Mouse (Mus musculus) retina, embryonic 14.5 days (tissue): Measurements from ENCODE around the gene a.
"Not testable (repeated sequence)": the region's sequence is repeated elsewhere in the genome, so short reads cannot be mapped to it uniquely, and the experiment has no call there.

Experiments
- DNase-seq: peaks from one replicate; pipeline ENCODE4 v3.0.0-alpha.2; 2015; ENCODE audit warnings: low spot score

The a gene

GRCm38 (mm10) chr2:154836537-154836936, 45.3 kb downstream of the a start:
- DNase-seq, result no peak

- DNase-seq, result no peak
Measured at GRCm38 (mm10) chr2:154848086-154848485, 56.9 kb downstream of the a start.

- DNase-seq, result peak; percentile 85
Measured at GRCm38 (mm10) chr2:154855383-154855782, 64.2 kb downstream of the a start.

GRCm38 (mm10) chr2:154863672-154864071, 72.5 kb downstream of the a start:
- DNase-seq, result no peak

GRCm38 (mm10) chr2:154865696-154866095, 74.5 kb downstream of the a start:
- DNase-seq, result no peak

GRCm38 (mm10) chr2:154868106-154868505, 76.9 kb downstream of the a start:
- DNase-seq, result no peak

- DNase-seq, result no peak
Measured at GRCm38 (mm10) chr2:154869954-154870641, 78.9 kb downstream of the a start.

- no peak for DNase-seq
Measured at GRCm38 (mm10) chr2:154876621-154877020, 85.4 kb downstream of the a start.

GRCm38 (mm10) chr2:154891585-154891984, 100.4 kb downstream of the a start:
- no peak for DNase-seq

GRCm38 (mm10) chr2:154892201-154893044, 101.2 kb downstream of the a start, which contains the start of gene Eif2s2:
TSS of gene Eif2s2 (minus strand) at chr2:154892935.
- DNase-seq, result peak; percentile 98

- no peak for DNase-seq
Measured at GRCm38 (mm10) chr2:154893045-154893385, 101.8 kb downstream of the a start.

- no peak for DNase-seq
Measured at GRCm38 (mm10) chr2:154893548-154893947, 102.3 kb downstream of the a start.

GRCm38 (mm10) chr2:154899004-154899403, 107.8 kb downstream of the a start:
- not testable (repeated sequence) for DNase-seq

- DNase-seq, result not testable (repeated sequence)
Measured at GRCm38 (mm10) chr2:154899412-154899811, 108.2 kb downstream of the a start.

GRCm38 (mm10) chr2:154902111-154902510, 110.9 kb downstream of the a start:
- DNase-seq, result no peak

- DNase-seq, result no peak
Measured at GRCm38 (mm10) chr2:154905796-154906195, 114.6 kb downstream of the a start.

GRCm38 (mm10) chr2:154908223-154908622, 117.0 kb downstream of the a start:
- not testable (repeated sequence) for DNase-seq

GRCm38 (mm10) chr2:154909789-154910188, 118.6 kb downstream of the a start:
- no peak for DNase-seq

- DNase-seq, result no peak
Measured at GRCm38 (mm10) chr2:154915922-154916541, 124.8 kb downstream of the a start.

GRCm38 (mm10) chr2:154916547-154916946, 125.3 kb downstream of the a start:
- peak; percentile 69 for DNase-seq

GRCm38 (mm10) chr2:154917866-154918641, 126.9 kb downstream of the a start:
- no peak for DNase-seq

GRCm38 (mm10) chr2:154920896-154921295, 129.7 kb downstream of the a start:
- no peak for DNase-seq
